Mouse (Mus musculus) megakaryocyte, embryonic 14.5 days (primary cell): Measurements from ENCODE around the gene Cntd1.

Experiments
- FLI1 ChIP-seq: IDR thresholded peaks from 2 replicates; pipeline ENCODE4 v1.6.1; 2012; ENCODE audit warnings: low read length, inconsistent platforms, mixed read lengths
- GATA1 ChIP-seq: IDR thresholded peaks from 3 replicates; pipeline ENCODE4 v1.6.1; 2012; ENCODE audit warnings: mixed read lengths, low read length, inconsistent platforms, borderline replicate concordance

- no peak for TF ChIP-seq GATA1
- no peak for TF ChIP-seq FLI1
Measured at GRCm38 (mm10) chr11:101269577-101270116, 9.2 kb upstream of the Cntd1 start.
